Mouse (Mus musculus) brown adipose tissue, adult 24 weeks (tissue): ENCODE measurements around the gene Epo. TPM values are rescaled to one million over a fixed set of nuclear protein-coding genes. Genes with fewer than 3 reads are reported as not detected.

Experiments used
- H3K27ac ChIP-seq: fragments of 200-500 bp; replicated peaks from 2 replicates; pipeline ENCODE4 v1.5.1; 2012; ENCODE audit warnings: low read depth, mild to moderate bottlenecking, low read length
- H3K4me1 ChIP-seq: fragments of 200-500 bp; 2 replicates; pipeline ENCODE4 v1.6.1; 2012; ENCODE audit warnings: low read length, mixed read lengths; ENCODE audit not compliant: control insufficient read depth, insufficient read depth, insufficient read length
- H3K4me3 ChIP-seq: fragments of 200-500 bp; 2 replicates; pipeline ENCODE4 v1.5.1; 2012; ENCODE audit warnings: low read depth, mild to moderate bottlenecking, low read length, moderate library complexity; ENCODE audit not compliant: insufficient read depth
- polyA plus RNA-seq: library from polyadenylated mRNA; stranded (reverse); fragments of >200 nt; gene quantifications from 2 replicates; pipeline ENCODE4 v1.2.4, GENCODE M21; 2012; ENCODE audit not compliant: missing spikeins, insufficient read depth, insufficient read length

Epo gene
- polyA plus RNA-seq, 1 experiment, result not detected

DNA sequence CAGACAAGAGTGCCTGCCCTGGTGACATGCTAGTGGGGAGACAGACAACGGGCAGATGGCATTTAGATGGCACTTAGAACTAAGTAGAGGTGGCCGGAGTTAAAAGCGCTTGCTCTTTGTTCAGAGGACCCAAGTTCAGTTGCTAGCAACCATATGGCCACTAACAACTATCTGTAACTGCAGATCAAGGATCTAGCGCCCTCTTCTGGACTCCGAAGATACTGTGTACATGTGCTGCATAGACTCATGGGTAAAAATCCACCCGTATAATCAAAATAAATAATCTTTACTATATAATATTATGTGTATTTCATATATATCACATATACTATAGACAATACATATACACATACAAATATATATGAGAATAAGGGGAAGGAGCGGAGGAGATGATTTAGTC lies 45.4 kb downstream of the Epo start:
- H3K27ac ChIP-seq, result no peak overlapping the region
- no peak overlapping the region for H3K4me3 ChIP-seq
- no peaks in the 10 kb centered on the region for H3K4me1 ChIP-seq

DNA sequence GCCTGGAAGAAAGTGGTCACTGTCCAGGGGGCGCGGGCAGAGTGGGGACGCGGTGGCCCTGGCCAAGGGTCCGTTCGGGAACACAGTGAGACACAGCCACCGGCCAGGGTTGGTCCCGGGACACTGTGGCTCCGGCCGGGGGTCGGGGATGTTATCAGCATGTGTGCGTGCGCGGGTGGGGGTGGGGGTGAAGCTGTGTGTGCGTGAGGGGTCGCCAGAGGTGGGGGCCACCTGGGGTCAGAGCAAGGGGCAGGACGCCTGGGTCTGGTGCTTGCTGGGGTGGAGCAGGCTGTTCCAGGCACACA lies 47.2 kb downstream of the Epo start:
- H3K27ac ChIP-seq, result no peak overlapping the region
- H3K4me1 ChIP-seq, result no peaks in the 10 kb centered on the region
- no peak overlapping the region for H3K4me3 ChIP-seq

DNA sequence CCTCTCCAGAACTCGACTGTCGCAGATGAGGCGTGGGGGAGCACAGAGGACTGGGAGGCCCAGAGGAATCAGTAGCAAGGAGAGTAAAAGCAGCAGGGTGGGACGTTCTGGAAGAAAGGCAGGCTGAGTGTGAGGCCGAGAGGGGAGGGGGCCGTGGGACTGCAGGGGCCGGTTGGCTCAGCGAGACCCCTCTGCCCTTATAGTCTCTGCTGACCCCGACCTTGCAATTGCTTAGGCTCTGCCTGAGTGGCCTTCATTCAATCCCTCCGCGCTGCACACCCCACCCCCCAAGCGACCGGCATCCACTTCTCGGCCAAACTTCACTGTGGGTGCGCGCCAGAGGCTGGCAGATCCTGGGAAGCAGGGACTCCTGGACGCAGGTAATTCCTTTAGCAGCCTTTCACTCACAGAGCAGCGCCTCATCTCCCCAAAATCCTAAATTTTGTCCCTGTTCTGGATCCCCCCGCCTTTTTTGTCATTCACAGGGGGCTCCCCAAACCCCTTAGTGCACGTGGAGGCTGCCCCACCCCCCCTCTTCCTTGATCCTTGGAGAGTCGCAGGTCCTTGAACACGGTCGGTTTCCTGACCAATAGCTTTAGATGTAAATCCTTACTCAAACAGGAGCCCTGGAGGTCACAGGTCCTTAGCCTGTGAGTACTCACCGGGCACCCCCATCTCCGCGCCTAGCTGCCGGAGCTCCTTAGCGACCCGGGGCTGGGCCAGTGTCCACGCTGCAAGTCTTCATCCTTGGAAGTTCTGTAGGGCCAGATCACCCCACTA lies 47.8 kb downstream of the Epo start:
- Histone ChIP-seq H3K27ac (no peak overlapping the region), H3K4me3 (no peak overlapping the region), H3K4me1 (no peaks in the 10 kb centered on the region)

DNA sequence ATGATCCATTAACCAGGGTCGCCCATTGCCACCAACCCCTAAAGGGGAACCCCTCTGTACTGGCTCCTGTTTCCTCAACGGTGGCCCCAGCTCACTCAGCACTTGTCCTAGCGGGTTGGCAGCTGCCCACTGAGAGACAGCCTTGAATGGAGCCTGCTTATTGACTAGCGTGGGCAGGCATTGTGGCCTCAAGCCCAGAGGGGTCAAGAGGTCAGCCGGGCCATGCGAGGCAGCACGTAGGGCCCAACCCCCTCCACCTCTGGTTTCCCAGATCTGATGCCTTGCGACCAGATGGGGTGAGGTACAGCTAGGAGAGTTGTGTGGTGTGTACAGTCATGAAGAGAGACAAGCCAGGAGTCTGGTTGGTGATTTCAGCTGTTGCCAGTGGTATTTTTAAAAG lies 51.1 kb downstream of the Epo start:
- H3K4me1 ChIP-seq, result no peaks in the 10 kb centered on the region
- H3K4me3 ChIP-seq, result no peak overlapping the region
- no peak overlapping the region for H3K27ac ChIP-seq

DNA sequence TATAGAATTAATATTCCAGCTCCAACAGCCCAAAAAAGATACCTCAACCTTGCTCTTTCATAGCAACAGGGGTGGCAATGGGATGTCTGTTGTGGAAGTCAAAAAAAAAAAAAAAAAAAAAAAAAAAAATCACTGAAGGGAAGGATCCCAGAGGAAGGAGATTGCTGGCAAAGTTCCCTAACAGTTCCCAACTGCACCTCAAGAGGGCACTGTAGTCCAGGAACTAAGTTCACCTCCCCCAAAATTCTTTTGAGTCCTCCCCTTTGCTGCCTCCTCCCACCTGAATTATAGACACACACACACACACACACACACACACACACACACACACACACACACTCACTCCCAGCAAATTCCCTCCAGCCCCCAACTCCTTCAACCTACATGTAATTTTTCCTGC lies 51.9 kb downstream of the Epo start:
- Histone ChIP-seq H3K4me1 (no peaks in the 10 kb centered on the region), H3K4me3 (no peak overlapping the region), H3K27ac (no peak overlapping the region)

DNA sequence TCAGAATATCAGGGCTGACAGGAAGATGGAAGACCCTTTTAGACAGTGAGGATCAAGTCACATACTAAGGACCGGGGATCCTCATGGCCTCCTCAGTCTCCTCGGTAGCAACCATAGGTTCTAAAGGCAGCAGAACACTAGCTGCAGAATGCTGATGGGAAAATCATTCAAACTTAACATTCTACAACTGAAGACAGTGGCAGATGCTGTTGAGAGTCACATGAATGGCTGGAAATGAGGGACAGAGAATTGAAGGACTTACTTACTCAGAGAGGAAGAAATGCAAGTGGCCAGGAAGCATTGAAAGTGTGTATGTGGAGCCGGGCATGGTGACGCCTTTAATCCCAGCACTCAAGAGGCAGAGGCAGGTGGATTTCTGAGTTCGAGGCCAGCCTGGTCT lies 56.1 kb downstream of the Epo start, which contains the start of gene Zan:
Gene Zan (minus strand): TSS at position 101 of the 400 bp plus-strand sequence.
- Histone ChIP-seq H3K4me3 (no peak within 1 kb of the TSS), H3K4me1 (no peaks in the 10 kb centered on the region), H3K27ac (no peak within 1 kb of the TSS)

DNA sequence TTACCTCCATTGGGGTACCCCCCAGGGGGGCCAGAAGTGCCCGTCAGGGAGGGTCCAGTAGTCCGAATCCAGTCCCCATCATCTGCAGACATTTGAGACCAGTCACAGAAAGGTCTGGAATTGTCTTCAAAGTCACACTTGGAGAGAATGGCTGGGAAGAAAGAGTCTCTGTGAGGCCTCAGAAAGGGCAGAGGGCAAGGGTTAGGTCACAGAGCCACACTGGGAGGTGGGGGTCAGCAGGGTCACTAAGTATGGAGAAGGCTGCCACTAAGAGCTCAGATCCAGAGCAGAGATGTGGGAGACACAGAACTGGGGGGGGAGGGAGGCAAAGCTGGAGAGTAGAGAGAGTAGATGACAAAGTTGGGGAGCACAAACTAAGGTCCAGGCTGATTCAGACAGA lies 58.7 kb downstream of the Epo start:
- H3K4me3 ChIP-seq, result no peak overlapping the region
- no peaks in the 10 kb centered on the region for H3K4me1 ChIP-seq
- H3K27ac ChIP-seq, result no peak overlapping the region

DNA sequence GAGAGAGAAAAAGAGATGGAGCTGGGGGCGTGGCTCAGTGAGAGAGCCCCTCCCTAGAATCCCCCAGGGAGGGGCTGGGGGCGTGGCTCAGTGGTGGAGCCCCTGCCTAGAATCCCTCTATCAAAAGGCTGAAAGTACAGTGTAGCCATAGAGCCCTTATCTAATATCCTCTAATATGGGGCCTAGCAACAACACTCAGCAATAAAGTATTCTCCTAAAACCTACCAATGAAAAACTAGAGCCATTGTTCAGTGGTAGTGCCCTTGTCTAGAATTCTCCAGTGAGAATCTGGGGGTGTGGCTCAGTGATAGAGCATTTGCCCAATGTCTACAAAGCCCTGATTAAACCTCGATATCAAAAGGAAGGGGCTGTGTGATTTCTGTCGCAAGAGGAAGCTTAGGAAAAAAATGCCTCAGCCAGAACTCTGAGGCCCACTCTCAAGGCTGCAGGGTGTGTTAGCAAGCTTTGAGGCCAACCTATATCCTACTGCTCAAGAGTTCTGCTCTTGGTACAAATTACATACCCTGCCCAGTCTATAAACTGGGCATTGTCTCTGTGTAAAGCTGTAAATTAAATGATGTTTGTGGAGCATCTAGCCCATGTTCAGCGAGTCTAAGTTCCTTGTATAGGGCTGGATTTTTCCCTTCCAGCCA lies 60.7 kb downstream of the Epo start:
- Histone ChIP-seq H3K4me1 (no peaks in the 10 kb centered on the region), H3K27ac (no peak overlapping the region), H3K4me3 (no peak overlapping the region)

DNA sequence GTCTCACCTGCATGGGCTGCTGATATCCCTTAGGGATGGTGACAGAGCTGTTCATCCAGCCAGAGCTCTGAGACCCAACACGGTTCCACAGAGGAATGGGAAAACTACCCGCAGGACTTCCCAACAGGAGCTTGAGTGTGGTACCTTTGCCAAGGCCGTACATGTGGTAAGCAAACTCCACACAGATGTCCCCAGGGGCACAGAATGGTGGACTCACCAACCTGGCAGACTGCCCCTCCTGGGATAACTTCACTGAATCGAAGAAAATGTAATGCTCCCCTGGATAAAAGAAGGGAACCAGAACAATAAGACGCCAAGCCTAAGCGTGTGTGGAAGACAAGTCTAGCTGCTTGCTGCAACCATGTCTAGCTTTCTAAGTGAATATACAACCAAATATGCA lies 66.1 kb downstream of the Epo start:
- Histone ChIP-seq H3K4me3 (no peak overlapping the region), H3K27ac (no peak overlapping the region), H3K4me1 (no peaks in the 10 kb centered on the region)

DNA sequence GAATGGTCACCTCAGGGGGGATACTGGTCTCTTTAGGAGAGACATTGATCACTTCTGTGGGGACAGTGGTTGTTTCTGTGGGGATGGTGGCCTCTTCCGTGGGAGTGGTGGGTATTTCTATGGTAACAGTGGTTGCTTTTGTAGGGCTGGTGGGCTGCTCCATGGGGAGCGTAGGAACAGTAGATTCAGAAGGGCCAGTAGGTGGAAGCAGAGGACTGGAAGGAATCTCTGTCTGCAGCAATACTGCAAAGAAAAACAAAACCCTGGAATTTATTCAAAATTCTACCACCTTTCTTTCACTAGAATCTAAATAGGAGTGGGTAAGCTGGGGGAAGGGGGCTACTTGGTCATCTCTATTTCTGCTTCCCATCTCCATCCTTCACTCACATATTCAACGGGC lies 68.0 kb downstream of the Epo start:
- Histone ChIP-seq H3K4me3 (no peak overlapping the region), H3K4me1 (no peaks in the 10 kb centered on the region), H3K27ac (no peak overlapping the region)

DNA sequence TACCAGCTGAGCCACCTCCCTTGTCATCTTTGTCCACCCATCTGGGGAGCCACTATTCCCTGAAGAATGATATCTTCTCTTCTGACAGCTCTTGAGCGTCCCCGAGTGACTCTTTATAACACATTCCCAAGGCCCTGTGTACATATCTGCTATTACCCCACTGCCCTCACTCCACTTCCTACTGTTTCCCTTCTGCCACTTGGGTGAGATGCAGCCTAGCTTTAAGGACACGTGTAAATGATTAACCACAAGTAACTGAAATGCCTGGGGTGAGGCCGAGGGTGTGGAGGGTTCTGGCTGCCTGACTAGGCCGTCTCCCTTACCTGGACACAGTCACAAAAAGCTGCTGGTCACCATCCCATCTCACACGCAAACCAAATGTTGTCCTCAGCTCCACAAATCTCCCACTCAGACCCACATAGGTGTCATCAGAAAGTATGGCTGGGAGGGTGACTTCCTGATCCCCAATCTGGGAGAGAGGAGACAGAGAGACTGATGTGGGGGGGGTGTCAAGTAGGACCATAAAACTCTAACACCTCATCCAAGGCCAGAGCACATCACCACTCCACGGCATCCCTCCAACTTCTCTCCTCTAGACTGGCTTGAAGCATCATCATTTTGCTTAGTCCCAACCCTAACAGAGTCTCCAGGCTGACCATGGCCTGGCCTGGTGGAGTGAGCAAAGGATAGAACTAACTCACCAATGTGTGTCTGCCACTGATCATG lies 77.0 kb downstream of the Epo start:
- Histone ChIP-seq H3K4me3 (no peak overlapping the region), H3K4me1 (no peaks in the 10 kb centered on the region), H3K27ac (no peak overlapping the region)

DNA sequence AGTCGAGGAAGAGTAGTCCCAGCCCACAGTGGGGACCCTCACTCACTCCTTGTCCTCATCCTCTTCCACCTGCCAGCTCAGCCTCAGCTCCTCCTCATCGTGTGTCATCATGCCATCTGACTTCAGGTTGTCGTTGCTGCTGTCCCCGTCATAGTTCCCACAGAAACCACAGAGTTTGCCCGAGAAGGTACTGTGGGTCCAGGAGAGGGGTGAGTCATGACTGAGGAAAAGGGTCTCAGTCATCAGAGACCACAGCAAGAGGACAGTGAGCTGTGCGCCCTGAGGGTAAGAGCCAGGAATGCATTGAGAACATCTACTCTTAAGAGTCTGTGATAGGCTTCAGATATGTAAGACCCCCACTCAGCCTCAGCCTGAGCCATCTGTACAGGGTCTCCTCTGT lies 77.8 kb downstream of the Epo start:
- H3K4me3 ChIP-seq, result no peak overlapping the region
- H3K4me1 ChIP-seq, result no peaks in the 10 kb centered on the region
- H3K27ac ChIP-seq, result no peak overlapping the region

DNA sequence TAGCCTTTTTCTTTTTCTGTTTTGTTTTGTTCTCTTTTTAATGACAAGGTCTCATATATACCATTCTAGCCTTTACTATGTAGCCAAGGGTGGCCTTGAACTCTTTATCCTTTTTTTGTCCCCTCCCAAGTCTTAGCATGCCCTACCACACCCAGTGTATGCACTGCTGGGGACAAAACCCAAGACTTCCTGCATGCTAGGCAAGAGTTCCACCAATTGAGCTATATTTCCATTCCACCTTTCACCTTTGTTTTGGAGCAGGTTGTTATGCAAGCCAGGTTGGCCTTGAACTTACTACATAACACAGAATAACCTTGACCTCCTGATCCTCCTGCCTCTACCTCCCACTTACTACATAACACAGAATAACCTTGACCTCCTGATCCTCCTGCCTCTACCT lies 87.5 kb downstream of the Epo start:
- no peaks in the 10 kb centered on the region for H3K4me1 ChIP-seq
- H3K4me3 ChIP-seq, result no peak overlapping the region
- H3K27ac ChIP-seq, result no peak overlapping the region

DNA sequence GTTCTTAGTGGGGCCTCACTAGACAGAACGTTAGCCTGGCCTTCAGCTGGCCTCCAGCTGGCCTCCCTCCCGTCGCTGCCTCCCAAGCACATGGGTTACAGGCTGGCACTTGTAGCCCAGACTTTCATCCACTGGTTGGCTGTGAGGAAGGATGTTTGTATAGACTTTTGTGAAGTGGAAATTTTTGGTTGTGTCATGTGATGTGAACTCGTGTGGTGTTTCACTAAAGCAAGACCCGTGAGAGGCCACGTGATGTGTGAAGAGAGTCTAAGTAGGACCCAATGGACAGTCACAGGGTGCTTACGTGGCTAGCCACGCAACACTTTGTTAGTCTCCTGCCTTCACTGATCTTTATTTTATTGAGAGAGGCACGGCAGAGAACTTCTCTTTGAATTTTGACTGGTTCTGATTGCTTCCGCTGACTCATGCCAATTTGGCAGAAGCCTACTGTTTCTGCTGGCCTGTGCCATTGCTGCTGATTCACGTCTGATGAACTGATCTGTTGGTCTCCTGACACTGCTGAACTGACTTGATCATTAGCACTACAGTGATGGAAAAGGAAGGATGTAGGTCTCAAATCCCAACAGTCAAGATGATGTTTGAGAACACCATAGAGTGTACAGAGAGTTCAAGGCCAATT lies 92.7 kb downstream of the Epo start:
- no peaks in the 10 kb centered on the region; the same call in 1 of the 2 replicates for H3K4me1 ChIP-seq
- H3K27ac ChIP-seq, result no peak overlapping the region
- H3K4me3 ChIP-seq, result no peak overlapping the region

DNA sequence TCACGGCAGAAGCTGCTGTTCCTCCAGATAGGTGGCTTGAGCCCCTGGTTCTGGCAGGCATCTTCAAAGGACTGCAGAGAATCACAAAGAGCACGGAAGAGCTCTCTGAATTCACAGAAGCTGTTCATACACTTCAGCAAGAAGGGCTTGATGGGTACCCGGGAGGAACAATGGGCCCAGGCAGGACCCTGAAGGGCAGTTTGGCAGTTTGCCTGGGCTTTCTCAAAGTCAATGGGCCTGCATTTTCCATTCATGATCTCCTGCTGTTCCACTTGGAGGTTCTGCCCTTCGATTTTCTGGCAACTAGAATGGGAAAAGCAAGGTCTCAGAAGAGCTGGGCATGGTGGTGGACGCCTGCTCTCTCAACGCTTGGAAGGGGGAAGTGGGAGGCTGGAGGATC lies 99.2 kb downstream of the Epo start:
- Histone ChIP-seq H3K27ac (no peak overlapping the region), H3K4me1 (no peaks in the 10 kb centered on the region), H3K4me3 (no peak overlapping the region)
